In genomic region chr4:129247381-129248242, GRCm38 (mm10) we compare ENCODE assay signal across 8 mouse cellular contexts. TPM values are rescaled to one million over a fixed set of nuclear protein-coding genes. Genes with fewer than 3 reads are reported as not detected.
DNase-seq lines count a peak whose midpoint lies in the region; ATAC-seq and TF ChIP-seq lines count a peak whose summit lies in the region.
"Had no signal": no experiment of that assay in that cellular context is flagged by ENCODE, and none has a peak within 500 bp of the region (broad histone marks: within the 10 kb centered on the region; RNA-seq: fewer than 3 reads in every experiment).

No protein-coding gene starts in this region.

- H3K4me2 ChIP-seq in forebrain, embryonic 14.5 days (ENCODE audit: low read length) = peak overlapping the region; percentile 86
- peak overlapping the region; percentile 98 for H3K4me2 ChIP-seq in limb, embryonic 13.5 days (replicated peaks)
- peak overlapping the region; percentile 87 for H3K4me2 ChIP-seq in neural tube, embryonic 14.5 days (ENCODE audit: low read depth, low read length)

- no peak for DNase-seq in spleen, adult 2 months (ENCODE audit: low read depth in 1 of 2, low spot score in 2 of 2)
- no peak for DNase-seq in spleen, adult 12 weeks (ENCODE audit: low spot score)
- DNase-seq in forebrain, embryonic 14.5 days (ENCODE audit: low spot score) = no peak
- no peak for DNase-seq in urinary bladder, postnatal 10 days (ENCODE audit: low spot score)

- ATAC-seq in forebrain, embryonic 14.5 days = no peak
- ATAC-seq in limb, embryonic 13.5 days (ENCODE audit: low FRiP score, low read depth) = no peak
- no peak for ATAC-seq in neural tube, embryonic 14.5 days (ENCODE audit: low read depth)
- ATAC-seq in megakaryocyte-erythroid progenitor cell, adult 5-6 weeks (replicated peaks; ENCODE audit: low FRiP score, low TSS enrichment, poor library complexity, severe bottlenecking) = no peak

- TF ChIP-seq POLR2A in spleen, adult 2 months (IDR thresholded peaks at IDR 0.05; ENCODE audit: low read depth, low read length) = no peak

- no peaks in the 10 kb centered on the region for H3K9me3 ChIP-seq in forebrain, embryonic 14.5 days (replicated peaks; ENCODE audit: control insufficient read depth, low read length)
- H3K9me3 ChIP-seq in limb, embryonic 13.5 days = no peaks in the 10 kb centered on the region
- H3K9me3 ChIP-seq in neural tube, embryonic 14.5 days (ENCODE audit: control insufficient read depth, low read length) = no peaks in the 10 kb centered on the region

- H3K36me3 ChIP-seq in spleen, adult 2 months (ENCODE audit: control insufficient read depth, insufficient read depth, low read length) = no peaks in the 10 kb centered on the region
- no peaks in the 10 kb centered on the region for H3K36me3 ChIP-seq in forebrain, embryonic 14.5 days (ENCODE audit: control insufficient read depth, insufficient read depth, low read length)
- H3K36me3 ChIP-seq in limb, embryonic 13.5 days = no peaks in the 10 kb centered on the region
- H3K36me3 ChIP-seq in neural tube, embryonic 14.5 days (ENCODE audit: control insufficient read depth, insufficient read depth, low read length) = no peaks in the 10 kb centered on the region

- no peak for TF ChIP-seq CTCF in spleen, adult 2 months (IDR thresholded peaks at IDR 0.05; ENCODE audit: extremely low read depth, insufficient read depth, insufficient read length, insufficient replicate concordance)

- H3K27me3 ChIP-seq in spleen, adult 2 months (ENCODE audit: control insufficient read depth, insufficient read depth, low read length) = peaks cover 12% of the 10 kb centered on the region
- H3K27me3 ChIP-seq in forebrain, embryonic 14.5 days (replicated peaks; ENCODE audit: control insufficient read depth, insufficient read depth, low read length) = peaks cover 40% of the 10 kb centered on the region
- peaks cover 71% of the 10 kb centered on the region for H3K27me3 ChIP-seq in limb, embryonic 13.5 days
- H3K27me3 ChIP-seq in neural tube, embryonic 14.5 days (ENCODE audit: control insufficient read depth, insufficient read depth, low read length) = peaks cover 5% of the 10 kb centered on the region

- H3K27ac ChIP-seq in spleen, adult 2 months (ENCODE audit: insufficient read depth, low read length) = no peak overlapping the region
- H3K27ac ChIP-seq in forebrain, embryonic 14.5 days (ENCODE audit: low read depth, low read length) = no peak overlapping the region
- H3K27ac ChIP-seq in limb, embryonic 13.5 days = no peak overlapping the region
- no peak overlapping the region for H3K27ac ChIP-seq in neural tube, embryonic 14.5 days (ENCODE audit: low read depth, low read length)

- peak overlapping the region; percentile 52 for H3K4me3 ChIP-seq in spleen, adult 2 months (ENCODE audit: extremely low read depth, insufficient read depth, insufficient read length)
- H3K4me3 ChIP-seq in forebrain, embryonic 14.5 days (ENCODE audit: low read depth, low read length) = peak overlapping the region; percentile 40
- H3K4me3 ChIP-seq in limb, embryonic 13.5 days = peak overlapping the region; percentile 67
- H3K4me3 ChIP-seq in neural tube, embryonic 14.5 days (ENCODE audit: low read depth, low read length) = peak overlapping the region; percentile 44

- WGBS in spleen, adult 2 months = 12% methylated on average over 24 of the region's 24 CpGs
- WGBS in forebrain, embryonic 14.5 days = 14% methylated on average over 23 of the region's 24 CpGs
- 10% methylated on average over 24 of the region's 24 CpGs for WGBS in limb, embryonic 13.5 days
- 14% methylated on average over 24 of the region's 24 CpGs for WGBS in neural tube, embryonic 14.5 days

- H3K9ac ChIP-seq in forebrain, embryonic 14.5 days (ENCODE audit: low read length) = peak overlapping the region; percentile 58
- peak overlapping the region; percentile 81 for H3K9ac ChIP-seq in limb, embryonic 13.5 days
- peak overlapping the region; percentile 60 for H3K9ac ChIP-seq in neural tube, embryonic 14.5 days (replicated peaks; ENCODE audit: low read depth, low read length)

- peaks cover 2% of the 10 kb centered on the region for H3K4me1 ChIP-seq in spleen, adult 2 months (ENCODE audit: control insufficient read depth, insufficient read depth, insufficient read length)
- peaks cover 6% of the 10 kb centered on the region; the same call in 1 of the 2 replicates for H3K4me1 ChIP-seq in forebrain, embryonic 14.5 days (ENCODE audit: control insufficient read depth, insufficient read depth, low read length)
- peaks cover 34% of the 10 kb centered on the region for H3K4me1 ChIP-seq in limb, embryonic 13.5 days
- H3K4me1 ChIP-seq in neural tube, embryonic 14.5 days (ENCODE audit: control insufficient read depth, insufficient read depth, low read length) = peaks cover 16% of the 10 kb centered on the region; the same call in 1 of the 2 replicates

RNA-seq across cellular contexts. Expression of gene C77080, which starts 13.6 kb away (rescaled TPM):
- 2.9 and 3.5 TPM in 2 replicates for polyA plus RNA-seq in spleen, adult 2 months (2012; rRNA removed)
- 3.6 and 4.2 TPM in 2 replicates for polyA plus RNA-seq in forebrain, embryonic 14.5 days (2014; fragmentation: Nextera tagmentation; extraction: Ambion mirVana)
- polyA plus RNA-seq in limb, embryonic 13.5 days (2015; fragmentation: Nextera tagmentation; extraction: Ambion mirVana) = 6.1 and 7.9 TPM in 2 replicates
- 4.5 and 6.2 TPM in 2 replicates for polyA plus RNA-seq in neural tube, embryonic 14.5 days (2014; fragmentation: Nextera tagmentation; extraction: Ambion mirVana)
- total RNA-seq in megakaryocyte-erythroid progenitor cell, adult 5-6 weeks (2014; fragmentation: Nextera tagmentation) = 0.20 and 0.45 TPM in 2 replicates
- 0.11 TPM in 1 of 2 replicates, not detected in the other for total RNA-seq in megakaryocyte-erythroid progenitor cell, adult 5-6 weeks (2017)

RNA-seq across cellular contexts. Expression of gene Sync, which starts 39.8 kb away (rescaled TPM):
- polyA plus RNA-seq in spleen, adult 2 months (2012; rRNA removed) = 0.63 and 1.00 TPM in 2 replicates
- 0.14 and 0.24 TPM in 2 replicates for polyA plus RNA-seq in forebrain, embryonic 14.5 days (2014; fragmentation: Nextera tagmentation; extraction: Ambion mirVana)
- polyA plus RNA-seq in limb, embryonic 13.5 days (2015; fragmentation: Nextera tagmentation; extraction: Ambion mirVana) = 3.3 TPM in 2 replicates
- 1.6 and 3.5 TPM in 2 replicates for polyA plus RNA-seq in neural tube, embryonic 14.5 days (2014; fragmentation: Nextera tagmentation; extraction: Ambion mirVana)
- not detected in 2 replicates for total RNA-seq in megakaryocyte-erythroid progenitor cell, adult 5-6 weeks (2014; fragmentation: Nextera tagmentation)
- not detected in 2 replicates for total RNA-seq in megakaryocyte-erythroid progenitor cell, adult 5-6 weeks (2017)
- total RNA-seq: common myeloid progenitor, adult 5-6 weeks had no signal

RNA-seq across cellular contexts. Expression of gene Yars, which starts 58.1 kb away (rescaled TPM):
- 8.6 and 10.9 TPM in 2 replicates for polyA plus RNA-seq in spleen, adult 2 months (2012; rRNA removed)
- 110 and 126 TPM in 2 replicates for polyA plus RNA-seq in forebrain, embryonic 14.5 days (2014; fragmentation: Nextera tagmentation; extraction: Ambion mirVana)
- polyA plus RNA-seq in limb, embryonic 13.5 days (2015; fragmentation: Nextera tagmentation; extraction: Ambion mirVana) = 79.1 and 80.4 TPM in 2 replicates
- 130 and 134 TPM in 2 replicates for polyA plus RNA-seq in neural tube, embryonic 14.5 days (2014; fragmentation: Nextera tagmentation; extraction: Ambion mirVana)
- 54.8 and 56.6 TPM in 2 replicates for total RNA-seq in megakaryocyte-erythroid progenitor cell, adult 5-6 weeks (2014; fragmentation: Nextera tagmentation)
- total RNA-seq in megakaryocyte-erythroid progenitor cell, adult 5-6 weeks (2017) = 45.5 and 46.2 TPM in 2 replicates

RNA-seq across cellular contexts. Expression of gene S100pbp, which starts 58.1 kb away (rescaled TPM):
- 14.7 and 16.3 TPM in 2 replicates for polyA plus RNA-seq in spleen, adult 2 months (2012; rRNA removed)
- polyA plus RNA-seq in forebrain, embryonic 14.5 days (2014; fragmentation: Nextera tagmentation; extraction: Ambion mirVana) = 9.7 and 11.8 TPM in 2 replicates
- polyA plus RNA-seq in limb, embryonic 13.5 days (2015; fragmentation: Nextera tagmentation; extraction: Ambion mirVana) = 25.6 and 30.1 TPM in 2 replicates
- polyA plus RNA-seq in neural tube, embryonic 14.5 days (2014; fragmentation: Nextera tagmentation; extraction: Ambion mirVana) = 18.3 and 19.8 TPM in 2 replicates
- 33.7 and 36.6 TPM in 2 replicates for total RNA-seq in megakaryocyte-erythroid progenitor cell, adult 5-6 weeks (2014; fragmentation: Nextera tagmentation)
- total RNA-seq in megakaryocyte-erythroid progenitor cell, adult 5-6 weeks (2017) = 9.9 and 26.8 TPM in 2 replicates
